Mouse (Mus musculus) CH12.LX (cell line): ENCODE measurements around the gene Sv2c. TPM values are rescaled to one million over a fixed set of nuclear protein-coding genes. Genes with fewer than 3 reads are reported as not detected.

Source experiments
- DNase-seq: peaks from one replicate; pipeline ENCODE4 v3.0.0-alpha.2; 2013; ENCODE audit errors: extremely low read depth
- H3K27ac ChIP-seq: 2 replicates; pipeline ENCODE4 v1.5.1; 2012; ENCODE audit warnings: low read depth, mild to moderate bottlenecking, control low read depth, moderate library complexity; ENCODE audit not compliant: insufficient read depth
- H3K27me3 ChIP-seq: replicated peaks from 2 replicates; pipeline ENCODE3; 2012; ENCODE audit warnings: inconsistent platforms
- H3K36me3 ChIP-seq, 2 experiments: replicated peaks in 1 of 2; 2 replicates each; pipeline versions ENCODE3 to v1.6.1; 2012; ENCODE audit warnings: inconsistent platforms in 1 of 2, low read length in 1 of 2, mild to moderate bottlenecking in 1 of 2, mixed read lengths in 1 of 2, moderate library complexity in 1 of 2; ENCODE audit not compliant: control insufficient read depth in 1 of 2, insufficient read depth in 1 of 2
- H3K4me1 ChIP-seq, 2 experiments: 2 replicates each; pipeline ENCODE4 v1.6.1; 2012; ENCODE audit warnings: inconsistent platforms in 1 of 2, moderate library complexity in 1 of 2; ENCODE audit not compliant: insufficient read depth in 2 of 2, control insufficient read depth in 1 of 2
- H3K4me2 ChIP-seq: 2 replicates; pipeline ENCODE4 v1.6.1; 2012; ENCODE audit warnings: low read depth, mild to moderate bottlenecking, control low read depth; ENCODE audit not compliant: poor library complexity, insufficient read depth, severe bottlenecking
- H3K4me3 ChIP-seq, 3 experiments: fragments of 150-350 bp in 1 of 3; sonication (generic) in 1 of 3; replicated peaks in 1 of 3; 2 replicates each; pipeline versions ENCODE3 to v1.5.1; 2011 to 2012; ENCODE audit warnings: low read depth in 2 of 3, low read length in 2 of 3, mild to moderate bottlenecking in 2 of 3, moderate library complexity in 2 of 3, control low read depth in 1 of 3, improper control_type of control experiment in 1 of 3, inconsistent platforms in 1 of 3, mixed read lengths in 1 of 3; ENCODE audit not compliant: poor library complexity in 1 of 3
- H3K79me2 ChIP-seq: replicated peaks from 2 replicates; pipeline ENCODE4 v1.6.1; 2012; ENCODE audit warnings: mild to moderate bottlenecking, moderate library complexity; ENCODE audit not compliant: control insufficient read depth, poor library complexity, insufficient read depth, severe bottlenecking; ENCODE audit errors: extremely low read depth
- H3K9ac ChIP-seq: 2 replicates; pipeline ENCODE4 v1.6.1; 2012; ENCODE audit warnings: low read depth, mild to moderate bottlenecking, control low read depth, moderate library complexity; ENCODE audit not compliant: insufficient read depth
- H3K9me3 ChIP-seq: replicated peaks from 2 replicates; pipeline ENCODE3; 2012; ENCODE audit warnings: low read length, inconsistent platforms, mixed read lengths
- E2F4 ChIP-seq: IDR thresholded peaks from 2 replicates; pipeline ENCODE4 v1.6.1; 2011; ENCODE audit warnings: low read depth, low read length, improper control_type of control experiment; ENCODE audit not compliant: insufficient replicate concordance
- EP300 ChIP-seq: IDR thresholded peaks from 2 replicates; pipeline ENCODE4 v1.6.1; 2011; ENCODE audit warnings: low read length, improper control_type of control experiment
- ETS1 ChIP-seq: conservative IDR thresholded peaks from 2 replicates; pipeline ENCODE4 v1.6.1; 2012; ENCODE audit warnings: low read depth, mild to moderate bottlenecking, inconsistent platforms, low read length, improper control_type of control experiment, moderate library complexity
- GABPA ChIP-seq: IDR thresholded peaks from 2 replicates; pipeline ENCODE4 v1.6.1; 2012; ENCODE audit warnings: low read depth, low read length, improper control_type of control experiment, inconsistent platforms; ENCODE audit not compliant: insufficient replicate concordance
- IRF4 ChIP-seq: IDR thresholded peaks from 2 replicates; pipeline ENCODE4 v1.6.1; 2014; ENCODE audit warnings: low read depth, mild to moderate bottlenecking, inconsistent platforms, low read length, improper control_type of control experiment
- JUN ChIP-seq: IDR thresholded peaks from 2 replicates; pipeline ENCODE4 v1.6.1; 2011; ENCODE audit warnings: low read depth, mild to moderate bottlenecking, low read length, improper control_type of control experiment, moderate library complexity; ENCODE audit not compliant: insufficient read depth
- JUND ChIP-seq: conservative IDR thresholded peaks from 2 replicates; pipeline ENCODE4 v1.6.1; 2011; ENCODE audit warnings: low read depth, low read length, improper control_type of control experiment
- KAT2A ChIP-seq: IDR thresholded peaks from 2 replicates; pipeline ENCODE4 v1.6.1; 2012; ENCODE audit warnings: low read length, improper control_type of control experiment, inconsistent platforms; ENCODE audit not compliant: insufficient replicate concordance
- MAX ChIP-seq: IDR thresholded peaks from 2 replicates; pipeline ENCODE4 v1.6.1; 2011; ENCODE audit warnings: low read length, improper control_type of control experiment
- MAZ ChIP-seq: IDR thresholded peaks from 2 replicates; pipeline ENCODE4 v1.6.1; 2012; ENCODE audit warnings: low read depth, mild to moderate bottlenecking, inconsistent platforms, low read length, improper control_type of control experiment, moderate library complexity
- MXI1 ChIP-seq: IDR thresholded peaks from 2 replicates; pipeline ENCODE4 v1.6.1; 2011; ENCODE audit warnings: mild to moderate bottlenecking, low read depth, low read length, improper control_type of control experiment
- NRF1 ChIP-seq: IDR thresholded peaks from 2 replicates; pipeline ENCODE4 v1.6.1; 2014; ENCODE audit warnings: low read depth, mild to moderate bottlenecking, inconsistent platforms, low read length, improper control_type of control experiment, moderate library complexity
- POLR2A ChIP-seq: IDR thresholded peaks from 2 replicates; pipeline ENCODE4 v1.6.1; 2011; ENCODE audit warnings: low read depth, mild to moderate bottlenecking, improper control_type of control experiment, low read length
- POLR2AphosphoS2 ChIP-seq: IDR thresholded peaks from 2 replicates; pipeline ENCODE4 v1.6.1; 2011; ENCODE audit warnings: low read depth, low read length, improper control_type of control experiment
- RAD21 ChIP-seq: IDR thresholded peaks from 2 replicates; pipeline ENCODE4 v1.6.1; 2011; ENCODE audit warnings: low read depth, mild to moderate bottlenecking, low read length, improper control_type of control experiment, moderate library complexity
- SIN3A ChIP-seq: IDR thresholded peaks from 2 replicates; pipeline ENCODE4 v1.6.1; 2012; ENCODE audit warnings: low read length, improper control_type of control experiment, inconsistent platforms
- USF1 ChIP-seq: IDR thresholded peaks from 2 replicates; pipeline ENCODE4 v1.6.1; 2014; ENCODE audit warnings: low read depth, mild to moderate bottlenecking, inconsistent platforms, low read length, improper control_type of control experiment
- ZC3H11A ChIP-seq: IDR thresholded peaks from 2 replicates; pipeline ENCODE4 v1.6.1; 2012; ENCODE audit warnings: low read depth, mild to moderate bottlenecking, inconsistent platforms, low read length, improper control_type of control experiment
- ZKSCAN1 ChIP-seq: IDR thresholded peaks from 2 replicates; pipeline ENCODE4 v1.6.1; 2012; ENCODE audit warnings: low read depth, inconsistent platforms, low read length, improper control_type of control experiment, borderline replicate concordance
- ZMIZ1 ChIP-seq: IDR thresholded peaks from 2 replicates; pipeline ENCODE4 v1.6.1; 2012; ENCODE audit warnings: low read depth, mild to moderate bottlenecking, inconsistent platforms, low read length, improper control_type of control experiment
- dilution Hi-C: fragments of 300-500 bp; cut with MboI; formaldehyde crosslinking; loops from 2 replicates; pipeline ENCODE4 v1.14.3; 2020; ENCODE audit warnings: low sequenced_read_pairs; ENCODE audit not compliant: extremely low pct_unique_long_range_greater_than_20kb, extremely low pct_ligation_motif_present
- in situ Hi-C: fragments of 300-500 bp; cut with MboI; formaldehyde crosslinking; loops from 3 replicates; pipeline ENCODE4 v1.14.3; 2019; ENCODE audit warnings: low sequenced_read_pairs, low pct_ligation_motif_present, low pct_unique_long_range_greater_than_20kb, mixed read lengths
- polyA plus RNA-seq: library from polyadenylated mRNA; unstranded; fragments of >175 nt; gene quantifications from 2 replicates; pipeline ENCODE4 v1.2.1, GENCODE M21; 2012; ENCODE audit warnings: low read depth; ENCODE audit not compliant: insufficient read length
- total RNA-seq, 2 experiments: library from RNA; depleted of rRNA; stranded (reverse); fragments of 300-350 nt in 1 of 2; fragments of >200 nt in 1 of 2; gene quantifications; 2 replicates each; pipeline ENCODE4 v1.2.3; 2012 to 2014

Sv2c gene
- total and polyA plus RNA-seq, 3 experiments: 0.04 to 0.13 TPM; not detected in 1

DNA sequence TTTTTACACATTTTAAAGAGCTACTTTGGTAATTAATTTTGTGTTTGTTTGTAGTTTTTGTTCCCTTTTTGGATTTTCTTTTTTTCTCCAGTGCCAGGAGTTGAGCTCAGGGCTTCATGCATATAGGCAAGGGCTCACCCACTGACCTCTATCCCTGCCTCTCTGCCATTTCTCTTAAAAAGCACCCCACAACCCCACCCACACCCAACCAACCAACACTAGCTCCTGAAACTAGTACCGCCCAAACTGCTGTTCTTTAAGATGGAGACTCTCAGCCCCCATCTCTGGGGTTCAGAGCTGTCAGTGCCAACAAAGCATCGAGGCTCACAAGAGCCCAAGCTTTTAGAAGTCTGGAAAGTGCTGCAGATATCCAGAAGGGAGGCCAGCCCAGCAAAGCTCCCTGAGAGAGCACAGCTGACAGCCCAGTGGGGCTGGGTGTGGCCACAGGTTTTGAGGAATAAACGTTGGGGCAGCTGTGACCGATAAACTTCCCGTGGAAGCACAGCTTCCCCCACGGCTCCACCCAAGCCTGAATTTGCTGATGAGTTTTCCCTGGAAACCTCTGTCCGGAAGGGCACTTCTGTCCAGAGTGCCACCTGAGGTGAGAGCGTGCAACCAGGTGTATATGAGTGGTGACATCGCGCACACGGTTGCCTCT lies 181.8 kb downstream of the Sv2c start:
- H3K4me3 ChIP-seq: no peak overlapping the region
- TF ChIP-seq POLR2AphosphoS2: no peak
- TF ChIP-seq POLR2A: no peak
- TF ChIP-seq MAX: no peak
- no peak for TF ChIP-seq ZMIZ1
- no peak for TF ChIP-seq USF1
- no peak for TF ChIP-seq NRF1
- TF ChIP-seq MXI1: no peak
- H3K27ac ChIP-seq: no peak overlapping the region
- H3K4me1 ChIP-seq: peaks cover 0 to 11% of the 10 kb centered on the region in 2 experiments; a peak in 2 of 4 replicates
- H3K9ac ChIP-seq: no peak overlapping the region
- H3K4me2 ChIP-seq: no peak overlapping the region
- H3K9me3 ChIP-seq: no peaks in the 10 kb centered on the region
- in situ Hi-C loops: no loop called here
- H3K36me3 ChIP-seq: no peaks in the 10 kb centered on the region
- dilution Hi-C loops: no loop called here
- no peaks in the 10 kb centered on the region for H3K79me2 ChIP-seq
- H3K27me3 ChIP-seq: no peaks in the 10 kb centered on the region
- no peak for DNase-seq

DNA sequence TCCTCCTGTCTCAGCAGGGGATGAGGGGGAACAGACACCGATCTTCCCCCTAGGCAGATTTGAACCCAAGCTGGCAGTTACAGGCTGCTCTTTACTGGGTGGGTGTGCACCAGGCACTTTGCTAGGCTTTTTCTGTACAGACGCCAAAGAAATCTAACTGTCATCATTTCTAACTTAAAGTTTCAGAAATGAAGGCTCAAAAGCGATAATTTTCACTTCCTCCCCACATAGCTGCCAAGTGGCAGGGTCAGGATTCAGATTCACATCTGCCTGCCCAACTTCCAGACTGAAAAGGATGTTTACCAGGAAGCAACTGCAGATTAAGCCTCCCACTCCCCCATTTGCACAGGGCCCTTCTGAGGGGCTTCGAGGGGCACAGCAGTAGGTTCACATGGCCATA lies 183.0 kb downstream of the Sv2c start:
- DNase-seq: no peak
- in situ Hi-C loops: no loop called here
- no peaks in the 10 kb centered on the region for H3K27me3 ChIP-seq
- dilution Hi-C loops: no loop called here
- H3K4me3 ChIP-seq: no peak overlapping the region
- H3K4me2 ChIP-seq: no peak overlapping the region
- H3K27ac ChIP-seq: no peak overlapping the region
- H3K79me2 ChIP-seq: no peaks in the 10 kb centered on the region
- H3K9me3 ChIP-seq: no peaks in the 10 kb centered on the region
- H3K9ac ChIP-seq: no peak overlapping the region
- H3K4me1 ChIP-seq: peaks cover 0 to 11% of the 10 kb centered on the region in 2 experiments; a peak in 2 of 4 replicates
- no peaks in the 10 kb centered on the region for H3K36me3 ChIP-seq
- no peak for TF ChIP-seq POLR2A
- no peak for TF ChIP-seq MAZ
- no peak for TF ChIP-seq ZC3H11A
- no peak for TF ChIP-seq E2F4
- no peak for TF ChIP-seq GABPA
- no peak for TF ChIP-seq MAX
- no peak for TF ChIP-seq SIN3A
- no peak for TF ChIP-seq EP300

DNA sequence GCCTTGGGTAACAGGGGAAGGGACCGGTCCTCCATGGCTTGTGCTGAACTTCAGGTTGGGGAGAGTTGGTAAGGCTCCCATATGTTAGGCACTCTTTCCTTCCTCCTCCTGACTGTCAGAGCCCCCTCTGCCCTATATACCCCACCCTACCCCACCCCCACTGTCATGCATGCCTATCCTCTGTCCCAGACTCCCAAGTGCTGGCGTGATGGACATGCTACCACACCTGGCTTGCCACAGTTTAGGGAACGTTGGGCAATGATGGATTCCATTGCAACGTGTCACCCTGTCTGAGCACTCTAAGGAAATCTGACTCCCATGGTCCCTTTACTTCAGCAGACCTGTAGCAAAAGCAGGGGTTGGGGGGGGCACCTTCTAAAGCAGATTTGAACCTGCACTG lies 183.6 kb downstream of the Sv2c start:
- Histone ChIP-seq H3K9me3 (no peaks in the 10 kb centered on the region), H3K79me2 (no peaks in the 10 kb centered on the region), H3K4me2 (no peak overlapping the region), H3K36me3 (no peaks in the 10 kb centered on the region), H3K27me3 (no peaks in the 10 kb centered on the region), H3K4me3 (no peak overlapping the region), H3K27ac (no peak overlapping the region), H3K9ac (no peak overlapping the region), H3K4me1 (peaks cover 0 to 14% of the 10 kb centered on the region in 2 experiments; a peak in 2 of 4 replicates)
- in situ Hi-C loops: no loop called here
- TF ChIP-seq JUND: no peak
- no peak for TF ChIP-seq ZKSCAN1
- TF ChIP-seq ZC3H11A: no peak
- TF ChIP-seq POLR2AphosphoS2: no peak
- TF ChIP-seq ETS1: no peak
- no peak for TF ChIP-seq KAT2A
- no peak for TF ChIP-seq GABPA
- no peak for TF ChIP-seq JUN
- TF ChIP-seq IRF4: no peak
- TF ChIP-seq RAD21: no peak
- no peak for TF ChIP-seq SIN3A
- no peak for DNase-seq
- dilution Hi-C loops: no loop called here
